Mouse (Mus musculus): ENCODE measurements around the gene Man2b1. TPM values are rescaled to one million over a fixed set of nuclear protein-coding genes. Genes with fewer than 3 reads are reported as not detected.

Man2b1 gene
- polyA plus RNA-seq, 1 experiment, result 35.7 TPM

DNA sequence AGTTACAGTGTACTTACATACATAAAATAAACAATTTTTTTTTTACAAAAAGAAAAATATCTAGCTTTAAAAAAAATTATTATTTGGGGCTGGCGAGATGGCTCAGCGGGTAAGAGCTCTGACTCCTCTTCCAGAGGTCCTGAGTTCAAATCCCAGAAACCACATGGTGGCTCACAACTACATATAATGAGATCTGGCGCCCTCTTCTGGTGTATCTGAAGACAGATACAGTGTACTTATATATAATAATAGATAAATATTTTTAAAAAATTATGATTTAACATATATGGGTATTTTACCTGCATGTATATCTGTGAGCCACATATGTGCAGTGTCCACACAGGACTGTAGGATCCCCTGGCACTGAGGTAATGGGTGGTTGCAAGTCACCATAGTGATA is 3.2 kb downstream of the Man2b1 start:
- no peaks in the 10 kb centered on the region for H3K27me3 ChIP-seq (ENCODE audit: control insufficient read depth, insufficient read depth, low read length)
- no peak overlapping the region for H3K4me3 ChIP-seq (replicated peaks; ENCODE audit: insufficient read depth, low read depth, low read length)
- no peak overlapping the region for H3K27ac ChIP-seq (ENCODE audit: insufficient read depth, low read length)
- DNase-seq, result no peak
- WGBS, result 82% methylated on average over 3 of the region's 3 CpGs
- TF ChIP-seq POLR2A (IDR thresholded peaks at IDR 0.05; ENCODE audit: borderline replicate concordance, insufficient read depth, low read length) (no peak), CTCF (IDR thresholded peaks at IDR 0.05; ENCODE audit: borderline replicate concordance, insufficient read depth, low read depth, low read length) (no peak)
- H3K4me1 ChIP-seq (ENCODE audit: control insufficient read depth, insufficient read depth, low read length), result 0 out of 2 replicates have a peak, but pooled peaks cover 7% of the 10 kb centered on the region

DNA sequence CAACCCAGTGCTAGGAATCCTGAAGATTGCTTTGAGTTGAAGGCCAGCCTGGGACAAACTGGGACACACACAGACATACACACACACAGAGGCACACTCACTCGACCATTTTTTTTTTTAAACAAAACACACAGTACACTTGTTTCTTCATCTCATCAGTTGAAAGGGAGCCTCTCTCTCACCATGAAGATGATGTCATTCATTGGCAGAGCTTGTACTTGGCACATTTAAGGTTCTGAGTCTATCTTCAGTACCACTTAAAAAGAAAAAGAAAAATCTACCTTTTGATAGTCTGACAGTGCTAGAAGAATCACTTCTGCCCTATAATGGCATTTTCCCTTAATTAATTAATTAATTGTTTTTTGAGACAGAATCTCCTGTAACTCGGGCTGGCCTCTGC is 5.7 kb downstream of the Man2b1 start:
- H3K27me3 ChIP-seq (ENCODE audit: control insufficient read depth, insufficient read depth, low read length), result no peaks in the 10 kb centered on the region
- 72% methylated on average over 2 of the region's 2 CpGs for WGBS
- DNase-seq, result no peak
- TF ChIP-seq CTCF (IDR thresholded peaks at IDR 0.05; ENCODE audit: borderline replicate concordance, insufficient read depth, low read depth, low read length), result no peak
- no peak for TF ChIP-seq POLR2A (IDR thresholded peaks at IDR 0.05; ENCODE audit: borderline replicate concordance, insufficient read depth, low read length)
- no peak overlapping the region for H3K27ac ChIP-seq (ENCODE audit: insufficient read depth, low read length)
- H3K4me3 ChIP-seq (replicated peaks; ENCODE audit: insufficient read depth, low read depth, low read length), result no peak overlapping the region
- 0 out of 2 replicates have a peak, but pooled peaks cover 5% of the 10 kb centered on the region for H3K4me1 ChIP-seq (ENCODE audit: control insufficient read depth, insufficient read depth, low read length)

- no peaks in the 10 kb centered on the region for H3K27me3 ChIP-seq (ENCODE audit: control insufficient read depth, insufficient read depth, low read length)
- DNase-seq, result no peak
- H3K4me3 ChIP-seq (replicated peaks; ENCODE audit: insufficient read depth, low read depth, low read length), result no peak overlapping the region
- TF ChIP-seq CTCF (IDR thresholded peaks at IDR 0.05; ENCODE audit: borderline replicate concordance, insufficient read depth, low read depth, low read length) (no peak), POLR2A (IDR thresholded peaks at IDR 0.05; ENCODE audit: borderline replicate concordance, insufficient read depth, low read length) (no peak)
- H3K27ac ChIP-seq (ENCODE audit: insufficient read depth, low read length), result no peak overlapping the region
- WGBS, result 93% methylated on average over 11 of the region's 11 CpGs
- no peaks in the 10 kb centered on the region for H3K4me1 ChIP-seq (ENCODE audit: control insufficient read depth, insufficient read depth, low read length)
Measured at GRCm38 (mm10) chr8:85090856-85091255, 7.8 kb downstream of the Man2b1 start.

GRCm38 (mm10) chr8:85091526-85092090 is 8.5 kb downstream of the Man2b1 start:
- Histone ChIP-seq H3K27me3 (ENCODE audit: control insufficient read depth, insufficient read depth, low read length) (no peaks in the 10 kb centered on the region), H3K27ac (ENCODE audit: insufficient read depth, low read length) (no peak overlapping the region), H3K4me3 (replicated peaks; ENCODE audit: insufficient read depth, low read depth, low read length) (no peak overlapping the region), H3K4me1 (ENCODE audit: control insufficient read depth, insufficient read depth, low read length) (no peaks in the 10 kb centered on the region)
- no peak for DNase-seq
- no peak for TF ChIP-seq CTCF (IDR thresholded peaks at IDR 0.05; ENCODE audit: borderline replicate concordance, insufficient read depth, low read depth, low read length)
- no peak for TF ChIP-seq POLR2A (IDR thresholded peaks at IDR 0.05; ENCODE audit: borderline replicate concordance, insufficient read depth, low read length)
- WGBS, result 25% methylated on average over 21 of the region's 21 CpGs

DNA sequence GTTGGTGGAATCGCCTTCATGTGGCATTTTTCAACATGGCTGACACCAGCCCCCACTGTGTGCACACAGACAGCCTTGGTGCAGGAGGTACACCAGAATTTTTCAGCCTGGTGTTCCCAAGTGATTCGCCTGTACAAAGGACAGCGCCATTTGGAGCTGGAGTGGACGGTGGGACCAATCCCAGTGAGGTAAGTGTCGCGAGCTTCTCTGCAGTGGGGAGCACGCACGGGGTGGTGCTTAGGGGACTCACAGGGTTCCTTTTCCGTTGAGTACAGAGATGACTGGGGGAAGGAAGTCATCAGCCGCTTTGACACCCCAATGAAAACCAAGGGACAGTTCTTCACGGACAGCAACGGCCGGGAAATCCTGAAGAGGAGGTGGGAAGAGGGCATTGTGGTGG is 12.0 kb downstream of the Man2b1 start:
- no peaks in the 10 kb centered on the region for H3K4me1 ChIP-seq (ENCODE audit: control insufficient read depth, insufficient read depth, low read length)
- TF ChIP-seq CTCF (IDR thresholded peaks at IDR 0.05; ENCODE audit: borderline replicate concordance, insufficient read depth, low read depth, low read length) (no peak), POLR2A (IDR thresholded peaks at IDR 0.05; ENCODE audit: borderline replicate concordance, insufficient read depth, low read length) (no peak)
- H3K4me3 ChIP-seq (replicated peaks; ENCODE audit: insufficient read depth, low read depth, low read length), result no peak overlapping the region
- no peaks in the 10 kb centered on the region for H3K27me3 ChIP-seq (ENCODE audit: control insufficient read depth, insufficient read depth, low read length)
- H3K27ac ChIP-seq (ENCODE audit: insufficient read depth, low read length), result no peak overlapping the region
- 93% methylated on average over 13 of the region's 13 CpGs for WGBS
- no peak for DNase-seq

GRCm38 (mm10) chr8:85095566-85095965 is 12.5 kb downstream of the Man2b1 start:
- no peak overlapping the region for H3K27ac ChIP-seq (ENCODE audit: insufficient read depth, low read length)
- WGBS, result 93% methylated on average over 7 of the region's 7 CpGs
- DNase-seq, result no peak
- H3K4me1 ChIP-seq (ENCODE audit: control insufficient read depth, insufficient read depth, low read length), result no peaks in the 10 kb centered on the region
- no peaks in the 10 kb centered on the region for H3K27me3 ChIP-seq (ENCODE audit: control insufficient read depth, insufficient read depth, low read length)
- TF ChIP-seq POLR2A (IDR thresholded peaks at IDR 0.05; ENCODE audit: borderline replicate concordance, insufficient read depth, low read length) (no peak), CTCF (IDR thresholded peaks at IDR 0.05; ENCODE audit: borderline replicate concordance, insufficient read depth, low read depth, low read length) (no peak)
- H3K4me3 ChIP-seq (replicated peaks; ENCODE audit: insufficient read depth, low read depth, low read length), result no peak overlapping the region

GRCm38 (mm10) chr8:85096196-85096595 is 13.1 kb downstream of the Man2b1 start:
- Histone ChIP-seq H3K27ac (ENCODE audit: insufficient read depth, low read length) (no peak overlapping the region), H3K4me1 (ENCODE audit: control insufficient read depth, insufficient read depth, low read length) (no peaks in the 10 kb centered on the region), H3K27me3 (ENCODE audit: control insufficient read depth, insufficient read depth, low read length) (no peaks in the 10 kb centered on the region), H3K4me3 (replicated peaks; ENCODE audit: insufficient read depth, low read depth, low read length) (no peak overlapping the region)
- 93% methylated on average over 16 of the region's 16 CpGs for WGBS
- TF ChIP-seq POLR2A (IDR thresholded peaks at IDR 0.05; ENCODE audit: borderline replicate concordance, insufficient read depth, low read length), result no peak
- no peak for TF ChIP-seq CTCF (IDR thresholded peaks at IDR 0.05; ENCODE audit: borderline replicate concordance, insufficient read depth, low read depth, low read length)
- DNase-seq, result no peak

GRCm38 (mm10) chr8:85096850-85097249 is 13.8 kb downstream of the Man2b1 start:
- TF ChIP-seq CTCF (IDR thresholded peaks at IDR 0.05; ENCODE audit: borderline replicate concordance, insufficient read depth, low read depth, low read length) (no peak), POLR2A (IDR thresholded peaks at IDR 0.05; ENCODE audit: borderline replicate concordance, insufficient read depth, low read length) (no peak)
- Histone ChIP-seq H3K4me3 (replicated peaks; ENCODE audit: insufficient read depth, low read depth, low read length) (no peak overlapping the region), H3K27me3 (ENCODE audit: control insufficient read depth, insufficient read depth, low read length) (no peaks in the 10 kb centered on the region), H3K4me1 (ENCODE audit: control insufficient read depth, insufficient read depth, low read length) (no peaks in the 10 kb centered on the region), H3K27ac (ENCODE audit: insufficient read depth, low read length) (no peak overlapping the region)
- 89% methylated on average over 4 of the region's 4 CpGs for WGBS
- DNase-seq, result no peak

Data from cerebellum, adult 2 months (tissue).